Mouse (Mus musculus) brain, embryonic 14.5 days (tissue): ENCODE measurements at regions not wholly inside any gene's neighbourhood (a gene's known extent, or its start where the extent isn't known, plus 50 kb on each side); places are given as distances from the start of the nearest gene placed in this dataset.

ENCODE experiments used
- CTCF ChIP-seq: fragments of 200-500 bp; IDR thresholded peaks from 2 replicates; pipeline ENCODE4 v1.5.1; 2012; ENCODE audit warnings: inconsistent platforms, mild to moderate bottlenecking, moderate library complexity, borderline replicate concordance; ENCODE audit not compliant: insufficient read depth, insufficient read length; ENCODE audit errors: extremely low read depth
- POLR2A ChIP-seq: fragments of 200-500 bp; IDR thresholded peaks from 2 replicates; pipeline ENCODE4 v1.6.1; 2012; ENCODE audit warnings: mild to moderate bottlenecking, inconsistent platforms, borderline replicate concordance; ENCODE audit not compliant: poor library complexity, insufficient read depth, insufficient read length, severe bottlenecking; ENCODE audit errors: extremely low read depth

DNA sequence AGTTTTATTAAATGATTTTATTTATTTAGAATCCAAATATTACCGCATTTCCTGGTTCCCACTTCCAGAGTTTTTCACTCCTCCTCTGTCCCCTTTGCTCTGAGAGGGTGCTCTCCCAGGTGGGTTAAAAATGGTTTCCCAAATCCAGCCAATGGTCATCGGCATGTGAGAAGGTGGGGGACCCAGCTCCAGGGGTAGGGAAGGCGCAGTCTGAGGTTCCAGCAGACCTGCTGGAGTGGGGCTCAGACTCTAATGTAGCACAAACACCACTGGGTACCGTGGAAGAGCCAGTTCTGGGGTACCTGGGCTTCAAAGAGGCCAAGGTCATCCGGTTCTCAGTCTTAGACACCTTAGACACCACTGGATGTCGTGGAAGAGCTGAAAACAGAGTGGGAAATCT, 875.6 kb downstream of the Fscb start:
- no peak for TF ChIP-seq CTCF
- no peak for TF ChIP-seq POLR2A
